Mouse (Mus musculus): Measurements from ENCODE around the gene Sfmbt1. TPM values are rescaled to one million over a fixed set of nuclear protein-coding genes. Genes with fewer than 3 reads are reported as not detected.

Gene Sfmbt1
- 1 to 10 TPM in 1 of 2 experiments, under 1 TPM in 1; 0.70 to 2.8 TPM for polyA plus RNA-seq (2012; fragmentation: generic; extraction: Trizol)

GRCm38 (mm10) chr14:30714799-30715617 lies at the start of gene Sfmbt1:
TSS of gene Sfmbt1 (plus strand) at chr14:30714849.

GRCm38 (mm10) chr14:30825476-30826131 lies 111.0 kb downstream of the Sfmbt1 start, which contains the start of gene Tmem110:
TSS of gene Tmem110 (plus strand) at chr14:30825590.

Other genes with a start within 250 kb of the Sfmbt1 start
- gene Dcp1a, start 235.3 kb upstream of the Sfmbt1 start, polyA plus RNA-seq (2012; fragmentation: generic; extraction: Trizol) = 1 to 10 TPM in 1 of 2 experiments, under 1 TPM in 1; 0.69 to 8.2 TPM
- gene Cacna1d, start 223.4 kb upstream of the Sfmbt1 start, polyA plus RNA-seq (2012; fragmentation: generic; extraction: Trizol) = not detected
- gene Tkt, start 166.5 kb upstream of the Sfmbt1 start, polyA plus RNA-seq (2012; fragmentation: generic; extraction: Trizol) = 100 to 1,000 TPM; 150 to 186 TPM
- gene Prkcd, start 88.6 kb upstream of the Sfmbt1 start, polyA plus RNA-seq (2012; fragmentation: generic; extraction: Trizol) = 10 to 100 TPM in 1 of 2 experiments, 1 to 10 TPM in 1; 6.6 to 37.3 TPM
- gene Rft1, start 60.5 kb upstream of the Sfmbt1 start, polyA plus RNA-seq (2012; fragmentation: generic; extraction: Trizol) = 10 to 100 TPM in 1 of 2 experiments, 1 to 10 TPM in 1; 7.1 to 18.1 TPM
- 10 to 100 TPM in 1 of 2 experiments, 1 to 10 TPM in 1; 9.8 to 11.6 TPM for gene Tmem110, start 110.7 kb downstream of the Sfmbt1 start, polyA plus RNA-seq (2012; fragmentation: generic; extraction: Trizol)
- 10 to 100 TPM in 1 of 2 experiments, 1 to 10 TPM in 1; 1.2 to 18.8 TPM for gene Mustn1, start 164.4 kb downstream of the Sfmbt1 start, polyA plus RNA-seq (2012; fragmentation: generic; extraction: Trizol)
- under 1 TPM; 0.05 TPM for gene Itih4, start 171.6 kb downstream of the Sfmbt1 start, polyA plus RNA-seq (2012; fragmentation: generic; extraction: Trizol)
- gene Itih3, start 208.9 kb downstream of the Sfmbt1 start, polyA plus RNA-seq (2012; fragmentation: generic; extraction: Trizol) = under 1 TPM; 0.02 to 0.05 TPM
- not detected for gene Itih1, start 228.4 kb downstream of the Sfmbt1 start, polyA plus RNA-seq (2012; fragmentation: generic; extraction: Trizol)
- gene Nek4, start 236.5 kb downstream of the Sfmbt1 start, polyA plus RNA-seq (2012; fragmentation: generic; extraction: Trizol) = 1 to 10 TPM in 1 of 2 experiments, under 1 TPM in 1; 0.41 to 5.3 TPM

Data from C3H10T1/2 (cell line).